Mouse (Mus musculus) spleen, adult 2 months (tissue): ENCODE measurements around the gene Lyve1.

Experiments used
- CTCF ChIP-seq: fragments of 200-500 bp; IDR thresholded peaks from 2 replicates; pipeline ENCODE4 v1.5.1; 2011; ENCODE audit warnings: mild to moderate bottlenecking, inconsistent platforms; ENCODE audit not compliant: insufficient read depth, insufficient read length, insufficient replicate concordance; ENCODE audit errors: extremely low read depth
- POLR2A ChIP-seq: fragments of 200-500 bp; IDR thresholded peaks from 2 replicates; pipeline ENCODE4 v1.6.1; 2011; ENCODE audit warnings: low read depth, low read length, inconsistent platforms

DNA sequence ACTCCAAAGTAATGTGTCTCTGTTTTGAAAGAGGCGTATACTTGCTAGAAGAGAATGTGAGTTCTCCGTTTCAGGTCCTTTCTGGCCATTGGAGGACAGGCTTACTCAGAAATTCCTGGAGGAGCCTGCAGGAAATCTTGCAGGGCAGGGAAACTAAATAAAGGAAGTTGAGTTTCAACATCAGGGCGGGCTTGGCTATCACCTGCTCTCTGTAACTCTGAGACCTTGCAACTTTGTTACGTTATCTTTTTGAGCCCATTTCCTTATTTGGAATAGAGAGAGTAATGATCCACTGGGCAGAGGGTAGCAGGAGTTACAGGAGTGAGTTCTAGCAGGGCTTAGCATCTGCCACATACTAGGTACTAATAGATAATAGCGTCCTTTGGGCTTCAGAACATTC is 2.9 kb downstream of the Lyve1 start:
- TF ChIP-seq CTCF: no peak
- no peak for TF ChIP-seq POLR2A
